Mouse (Mus musculus) Muller cell, postnatal 12 days (primary cell): ENCODE data around the gene Kit.

ENCODE experiments used
- DNase-seq: peaks from one replicate; pipeline ENCODE4 v3.0.0-alpha.2; 2015; ENCODE audit errors: inconsistent ontology term

Kit gene

GRCm38 (mm10) chr5:75705421-75705820 is 130.7 kb downstream of the Kit start:
- DNase-seq = no peak
